Mouse (Mus musculus) neural tube, embryonic 13.5 days (tissue): Measurements from ENCODE around the gene Dctn2. TPM values are rescaled to one million over a fixed set of nuclear protein-coding genes. Genes with fewer than 3 reads are reported as not detected.

Experiments
- ATAC-seq: fragments of 200-750 bp; cut with Nextera tagmentation; 2 replicates; pipeline ENCODE4 v1.8.0; 2017; ENCODE audit warnings: low read depth, mild to moderate bottlenecking, moderate TSS enrichment, moderate library complexity
- H3K27ac ChIP-seq: fragments of 300-500 bp; sonication (generic); replicated peaks from 2 replicates; pipeline ENCODE4 v1.5.1; 2015; ENCODE audit warnings: moderate library complexity, mild to moderate bottlenecking, inconsistent platforms
- H3K27me3 ChIP-seq: fragments of 300-500 bp; sonication (generic); 2 replicates; pipeline ENCODE4 v1.6.1; 2015; ENCODE audit warnings: mild to moderate bottlenecking, inconsistent platforms
- H3K36me3 ChIP-seq: fragments of 300-500 bp; sonication (generic); 2 replicates; pipeline ENCODE4 v1.6.1; 2015; ENCODE audit warnings: mild to moderate bottlenecking, inconsistent platforms
- H3K4me1 ChIP-seq: fragments of 300-500 bp; sonication (generic); replicated peaks from 2 replicates; pipeline ENCODE4 v1.6.1; 2015; ENCODE audit warnings: inconsistent platforms
- H3K4me2 ChIP-seq: fragments of 300-500 bp; sonication (generic); 2 replicates; pipeline ENCODE4 v1.6.1; 2015; ENCODE audit warnings: inconsistent platforms, mild to moderate bottlenecking, moderate library complexity
- H3K4me3 ChIP-seq: fragments of 300-500 bp; sonication (generic); 2 replicates; pipeline ENCODE4 v1.5.1; 2015; ENCODE audit warnings: mild to moderate bottlenecking, inconsistent platforms
- H3K9ac ChIP-seq: fragments of 300-500 bp; sonication (generic); 2 replicates; pipeline ENCODE4 v1.6.1; 2015; ENCODE audit warnings: moderate library complexity, mild to moderate bottlenecking, inconsistent platforms
- H3K9me3 ChIP-seq: fragments of 300-500 bp; sonication (generic); 2 replicates; pipeline ENCODE4 v1.6.1; 2016; ENCODE audit warnings: inconsistent platforms
- WGBS: fragments of 180-500 bp; shearing (Covaris S2); methylation state at CpG from one replicate; pipeline ENCODE4 v1.1.7; 2015; 5-methylcytosine and 5-hydroxymethylcytosine counted together
- polyA plus RNA-seq: library from polyadenylated mRNA; unstranded; fragments of >200 nt; fragmentation: Nextera tagmentation; extraction: Ambion mirVana; gene quantifications from 2 replicates; pipeline ENCODE4 v1.2.1, GENCODE M21; 2015

Gene Dctn2
- 285 and 322 TPM in 2 replicates for polyA plus RNA-seq

- under 1% methylated on average over 70 of the region's 70 CpGs for WGBS
Measured at GRCm38 (mm10) chr10:127266112-127267091, at the start of gene Dctn2. TSS of gene Dctn2 (plus strand) at chr10:127266368.

DNA sequence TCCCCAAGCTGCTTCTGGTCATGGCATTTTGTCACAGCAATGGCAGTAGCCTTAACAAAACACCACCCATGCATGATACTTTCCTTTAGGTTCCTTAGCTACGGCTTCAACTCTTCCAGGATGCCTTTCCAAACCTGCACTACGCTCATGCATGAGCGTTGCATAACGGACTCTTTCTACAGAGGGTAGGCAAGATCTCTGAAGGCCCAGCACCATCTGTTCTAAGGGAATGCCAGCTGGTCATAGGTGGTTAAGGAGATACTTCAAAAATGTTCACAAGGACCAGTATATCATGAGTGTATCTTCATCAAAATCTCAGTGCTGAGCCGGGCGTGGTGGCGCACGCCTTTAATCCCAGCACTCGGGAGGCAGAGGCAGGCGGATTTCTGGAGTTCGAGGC, 49.7 kb upstream of the Dctn2 start:
- ATAC-seq = no peak
- H3K9me3 ChIP-seq = no peaks in the 10 kb centered on the region
- no peak overlapping the region for H3K27ac ChIP-seq
- no peak overlapping the region for H3K4me2 ChIP-seq
- H3K4me1 ChIP-seq = no peaks in the 10 kb centered on the region
- H3K9ac ChIP-seq = no peak overlapping the region
- H3K27me3 ChIP-seq = 0 out of 2 replicates have a peak, but pooled peaks cover 3% of the 10 kb centered on the region
- WGBS = 96% methylated on average over 11 of the region's 11 CpGs
- no peak overlapping the region for H3K4me3 ChIP-seq
- H3K36me3 ChIP-seq = no peaks in the 10 kb centered on the region

More at GRCm38 (mm10) chr10:127266112-127267091, at the start of gene Dctn2:
- Histone ChIP-seq H3K36me3 (peaks cover 30% of the 10 kb centered on the region), H3K4me1 (peaks cover 62% of the 10 kb centered on the region), H3K27ac (peak within 1 kb of the TSS; percentile 96), H3K4me2 (peak within 1 kb of the TSS; percentile 91), H3K27me3 (peaks cover 4% of the 10 kb centered on the region), H3K9me3 (no peaks in the 10 kb centered on the region), H3K9ac (peak within 1 kb of the TSS; percentile 100), H3K4me3 (peak within 1 kb of the TSS; percentile 99)
- peak; percentile 95 for ATAC-seq

DNA sequence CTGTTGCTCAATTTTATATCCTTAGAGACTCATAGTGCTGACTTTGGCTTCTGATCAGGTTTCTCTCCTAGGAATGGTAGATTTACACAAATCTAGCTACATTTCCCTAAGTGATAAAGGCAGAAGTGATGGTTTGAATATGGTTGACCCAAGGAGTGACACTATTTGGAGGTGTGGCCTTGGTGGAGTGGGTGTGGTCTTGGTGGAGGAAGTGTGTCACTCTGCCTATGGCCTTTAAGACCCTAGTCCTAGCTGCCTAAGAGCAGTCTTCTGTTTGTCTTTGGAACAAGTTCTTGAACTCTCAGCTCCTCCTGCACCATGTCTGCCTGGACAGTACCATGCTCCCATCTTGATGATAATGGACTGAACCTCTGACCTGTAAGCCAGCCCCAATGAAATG, 49.0 kb upstream of the Dctn2 start:
- ATAC-seq = no peak
- no peak overlapping the region for H3K27ac ChIP-seq
- H3K4me1 ChIP-seq = no peaks in the 10 kb centered on the region
- H3K36me3 ChIP-seq = no peaks in the 10 kb centered on the region
- 0 out of 2 replicates have a peak, but pooled peaks cover 3% of the 10 kb centered on the region for H3K27me3 ChIP-seq
- H3K4me2 ChIP-seq = no peak overlapping the region
- H3K4me3 ChIP-seq = no peak overlapping the region
- H3K9me3 ChIP-seq = no peaks in the 10 kb centered on the region
- H3K9ac ChIP-seq = no peak overlapping the region

DNA sequence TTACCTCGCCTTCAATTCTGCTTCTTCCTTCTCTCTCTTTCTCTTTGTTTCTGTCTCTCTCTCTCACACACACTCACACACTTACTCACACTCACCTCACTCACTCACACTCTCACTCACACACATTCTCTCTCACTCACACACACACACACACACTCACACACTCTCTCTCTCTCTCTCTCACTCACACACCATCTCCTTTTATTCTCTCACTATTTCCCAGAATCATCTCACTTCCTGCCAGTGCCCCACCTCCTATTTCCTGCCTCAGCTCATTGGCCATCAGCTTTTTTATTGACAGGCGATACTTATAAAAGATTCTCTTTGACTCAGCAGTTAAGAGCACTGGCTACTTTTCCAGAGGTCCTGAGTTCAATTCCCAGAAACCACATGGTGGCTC, 47.8 kb upstream of the Dctn2 start:
- no peak overlapping the region for H3K27ac ChIP-seq
- no peaks in the 10 kb centered on the region for H3K9me3 ChIP-seq
- no peak overlapping the region for H3K4me3 ChIP-seq
- no peak for ATAC-seq
- WGBS = 93% methylated on average over 2 of the region's 2 CpGs
- H3K27me3 ChIP-seq = 0 out of 2 replicates have a peak, but pooled peaks cover 2% of the 10 kb centered on the region
- H3K9ac ChIP-seq = no peak overlapping the region
- no peak overlapping the region for H3K4me2 ChIP-seq
- no peaks in the 10 kb centered on the region for H3K4me1 ChIP-seq
- H3K36me3 ChIP-seq = no peaks in the 10 kb centered on the region

DNA sequence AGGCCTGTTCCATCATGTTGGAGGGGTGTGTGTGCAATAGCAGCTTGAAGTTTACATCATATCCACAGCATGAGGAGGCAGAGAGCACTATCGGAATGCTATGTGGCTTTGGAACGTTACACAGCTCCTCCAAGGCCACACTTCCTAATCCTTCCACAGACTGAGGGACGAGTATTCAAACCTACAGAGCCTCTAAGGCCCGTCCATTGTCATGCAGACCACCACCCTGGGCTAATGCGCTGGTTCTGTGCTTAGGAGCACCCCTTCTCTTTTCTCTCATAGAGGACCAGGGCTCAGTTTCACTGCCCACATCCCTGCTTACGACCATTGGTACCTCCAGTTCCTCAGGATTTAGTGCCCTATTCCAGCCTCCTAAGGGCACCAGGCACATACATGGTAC, 41.0 kb upstream of the Dctn2 start:
- Histone ChIP-seq H3K9ac (no peak overlapping the region), H3K36me3 (peaks cover 39% of the 10 kb centered on the region), H3K27ac (no peak overlapping the region), H3K27me3 (peaks cover 3% of the 10 kb centered on the region; the same call in 1 of the 2 replicates), H3K4me2 (no peak overlapping the region), H3K4me1 (no peaks in the 10 kb centered on the region), H3K4me3 (no peak overlapping the region), H3K9me3 (no peaks in the 10 kb centered on the region)
- WGBS = 32% methylated on average over 6 of the region's 6 CpGs
- ATAC-seq = 0 out of 2 replicates have a peak, but pooled peaks have one; percentile 29

DNA sequence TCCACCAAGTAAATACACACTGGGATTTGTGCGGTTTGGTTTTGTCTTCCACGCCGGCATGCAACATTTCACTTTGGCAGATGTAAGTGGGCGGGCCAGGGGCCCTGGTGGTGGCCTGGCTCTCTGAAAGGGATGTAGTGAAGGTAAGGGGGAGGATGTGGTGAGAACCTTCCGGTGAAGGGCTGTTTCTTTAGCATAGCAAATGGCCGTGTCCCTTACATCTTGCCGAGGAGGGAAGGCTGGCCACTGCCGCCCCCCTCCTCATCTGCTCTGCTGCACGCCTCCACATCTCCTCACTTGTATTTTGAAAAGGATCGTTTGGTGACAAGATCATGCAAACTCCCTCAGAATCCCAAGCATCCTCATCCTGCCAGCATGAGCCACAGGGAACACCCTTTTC, 40.4 kb upstream of the Dctn2 start:
- H3K27ac ChIP-seq = no peak overlapping the region
- H3K36me3 ChIP-seq = peaks cover 44% of the 10 kb centered on the region
- no peak overlapping the region for H3K4me2 ChIP-seq
- WGBS = 13% methylated on average over 10 of the region's 10 CpGs
- 0 out of 2 replicates have a peak, but pooled peaks have one; percentile 41 for ATAC-seq
- no peak overlapping the region for H3K4me3 ChIP-seq
- peaks cover 3% of the 10 kb centered on the region; the same call in 1 of the 2 replicates for H3K27me3 ChIP-seq
- H3K9me3 ChIP-seq = no peaks in the 10 kb centered on the region
- no peak overlapping the region for H3K9ac ChIP-seq
- no peaks in the 10 kb centered on the region for H3K4me1 ChIP-seq

- WGBS = 67% methylated on average over 8 of the region's 8 CpGs
- no peak overlapping the region for H3K27ac ChIP-seq
- H3K4me1 ChIP-seq = no peaks in the 10 kb centered on the region
- no peak overlapping the region for H3K9ac ChIP-seq
- H3K4me2 ChIP-seq = no peak overlapping the region
- H3K36me3 ChIP-seq = peaks cover 51% of the 10 kb centered on the region
- no peaks in the 10 kb centered on the region for H3K9me3 ChIP-seq
- no peak for ATAC-seq
- no peak overlapping the region for H3K4me3 ChIP-seq
- peaks cover 3% of the 10 kb centered on the region; the same call in 1 of the 2 replicates for H3K27me3 ChIP-seq
Measured at GRCm38 (mm10) chr10:127226318-127226895, 39.8 kb upstream of the Dctn2 start.

GRCm38 (mm10) chr10:127227163-127227562, 39.0 kb upstream of the Dctn2 start:
- no peak for ATAC-seq
- no peak overlapping the region for H3K4me3 ChIP-seq
- no peak overlapping the region for H3K4me2 ChIP-seq
- H3K9me3 ChIP-seq = no peaks in the 10 kb centered on the region
- no peak overlapping the region for H3K27ac ChIP-seq
- no peaks in the 10 kb centered on the region for H3K4me1 ChIP-seq
- no peak overlapping the region for H3K9ac ChIP-seq
- WGBS = 88% methylated on average over 8 of the region's 8 CpGs
- H3K36me3 ChIP-seq = peaks cover 58% of the 10 kb centered on the region
- peaks cover 3% of the 10 kb centered on the region; the same call in 1 of the 2 replicates for H3K27me3 ChIP-seq

DNA sequence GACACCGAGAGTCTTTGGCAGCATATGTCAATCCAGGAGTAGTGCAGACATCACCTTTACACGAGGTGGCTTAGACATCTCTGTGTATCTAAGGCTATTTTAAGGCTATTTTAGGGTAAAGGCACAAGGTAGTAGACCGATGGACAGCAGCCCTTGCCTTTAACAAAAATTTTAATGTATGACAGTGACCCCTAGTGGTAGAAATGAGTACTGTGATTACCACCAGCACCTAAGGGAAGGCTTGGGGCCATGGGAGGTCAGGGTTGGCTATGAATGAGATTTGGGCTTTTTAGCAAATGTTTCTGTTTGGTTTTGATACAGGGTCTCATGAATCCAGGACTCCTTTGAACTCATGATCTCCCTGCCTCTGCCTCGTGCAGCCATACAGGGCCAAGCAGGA, 37.3 kb upstream of the Dctn2 start:
- H3K27ac ChIP-seq = no peak overlapping the region
- peaks cover 73% of the 10 kb centered on the region for H3K36me3 ChIP-seq
- H3K9me3 ChIP-seq = no peaks in the 10 kb centered on the region
- no peak overlapping the region for H3K4me2 ChIP-seq
- no peak overlapping the region for H3K4me3 ChIP-seq
- ATAC-seq = 0 out of 2 replicates have a peak, but pooled peaks have one; percentile 42
- 26% methylated on average over 4 of the region's 4 CpGs for WGBS
- H3K4me1 ChIP-seq = no peaks in the 10 kb centered on the region
- H3K9ac ChIP-seq = no peak overlapping the region
- H3K27me3 ChIP-seq = peaks cover 3% of the 10 kb centered on the region; the same call in 1 of the 2 replicates

- WGBS = 84% methylated on average over 12 of the region's 12 CpGs
- Histone ChIP-seq H3K36me3 (peaks cover 82% of the 10 kb centered on the region), H3K4me3 (no peak overlapping the region), H3K9me3 (no peaks in the 10 kb centered on the region), H3K27ac (no peak overlapping the region), H3K4me2 (no peak overlapping the region), H3K4me1 (no peaks in the 10 kb centered on the region), H3K9ac (no peak overlapping the region), H3K27me3 (peaks cover 3% of the 10 kb centered on the region; the same call in 1 of the 2 replicates)
- ATAC-seq = no peak
Measured at GRCm38 (mm10) chr10:127230693-127231092, 35.5 kb upstream of the Dctn2 start.

DNA sequence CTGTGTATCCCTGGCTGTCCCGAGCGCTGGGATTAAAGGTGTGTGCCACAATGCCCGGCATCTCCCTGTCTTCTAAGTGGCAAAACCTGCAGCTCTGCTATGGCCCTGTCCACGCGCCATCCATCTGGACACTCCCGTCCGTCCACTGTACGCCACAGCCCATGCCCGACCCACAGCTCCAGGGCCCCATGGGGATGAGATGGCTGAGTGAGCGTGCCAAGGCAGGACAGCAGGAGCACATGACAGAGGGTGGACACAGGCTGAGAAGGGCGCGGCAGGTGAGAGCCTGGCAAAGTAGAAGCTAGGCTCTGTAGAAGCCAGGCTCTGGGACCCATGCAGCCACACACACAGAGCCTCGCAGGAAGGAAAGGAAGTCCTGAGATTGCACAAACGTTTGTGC, 34.4 kb upstream of the Dctn2 start:
- 87% methylated on average over 14 of the region's 14 CpGs for WGBS
- peaks cover 3% of the 10 kb centered on the region; the same call in 1 of the 2 replicates for H3K27me3 ChIP-seq
- H3K9me3 ChIP-seq = no peaks in the 10 kb centered on the region
- H3K27ac ChIP-seq = no peak overlapping the region
- no peak for ATAC-seq
- H3K4me3 ChIP-seq = no peak overlapping the region
- H3K36me3 ChIP-seq = peaks cover 87% of the 10 kb centered on the region
- no peak overlapping the region for H3K4me2 ChIP-seq
- H3K4me1 ChIP-seq = no peaks in the 10 kb centered on the region
- no peak overlapping the region for H3K9ac ChIP-seq

GRCm38 (mm10) chr10:127233141-127233540, 33.0 kb upstream of the Dctn2 start:
- Histone ChIP-seq H3K27ac (no peak overlapping the region), H3K9me3 (no peaks in the 10 kb centered on the region), H3K4me3 (no peak overlapping the region), H3K4me2 (no peak overlapping the region), H3K27me3 (peaks cover 3% of the 10 kb centered on the region; the same call in 1 of the 2 replicates), H3K36me3 (peaks cover 89% of the 10 kb centered on the region), H3K4me1 (no peaks in the 10 kb centered on the region), H3K9ac (no peak overlapping the region)
- ATAC-seq = no peak
- WGBS = 87% methylated on average over 9 of the region's 9 CpGs
